Mouse (Mus musculus) kidney, adult 2 months (tissue): ENCODE results near the gene Cdc5l. TPM values are rescaled to one million over a fixed set of nuclear protein-coding genes. Genes with fewer than 3 reads are reported as not detected.
"Not testable (repeated sequence)": the region's sequence is repeated elsewhere in the genome, so short reads cannot be mapped to it uniquely, and the experiment has no call there.

Source experiments
- DNase-seq: peaks from one replicate; pipeline ENCODE4 v3.0.0; 2021
- H3K27ac ChIP-seq: fragments of 200-500 bp; 2 replicates; pipeline ENCODE4 v1.5.1; 2012; ENCODE audit warnings: low read depth, low read length, control low read depth, inconsistent platforms; ENCODE audit not compliant: insufficient read depth
- H3K27me3 ChIP-seq: fragments of 200-500 bp; replicated peaks from 2 replicates; pipeline ENCODE4 v1.6.1; 2012; ENCODE audit warnings: mild to moderate bottlenecking, moderate library complexity, low read length, inconsistent platforms; ENCODE audit not compliant: control insufficient read depth, insufficient read depth
- H3K36me3 ChIP-seq: fragments of 200-500 bp; 2 replicates; pipeline ENCODE4 v1.6.1; 2012; ENCODE audit warnings: mild to moderate bottlenecking, moderate library complexity, low read length, inconsistent platforms; ENCODE audit not compliant: control insufficient read depth, insufficient read depth
- H3K4me1 ChIP-seq: fragments of 200-500 bp; 2 replicates; pipeline ENCODE4 v1.6.1; 2011; ENCODE audit warnings: low read length; ENCODE audit not compliant: control insufficient read depth, insufficient read depth
- H3K4me3 ChIP-seq: fragments of 200-500 bp; 2 replicates; pipeline ENCODE4 v1.5.1; 2011; ENCODE audit warnings: mild to moderate bottlenecking, low read depth, low read length, control low read depth; ENCODE audit not compliant: insufficient read depth
- CTCF ChIP-seq: fragments of 200-500 bp; conservative IDR thresholded peaks from 2 replicates; pipeline ENCODE4 v1.5.1; 2011; ENCODE audit warnings: low read depth, mild to moderate bottlenecking, control low read depth, low read length, moderate library complexity, mixed read lengths; ENCODE audit not compliant: insufficient read depth, insufficient read length
- POLR2A ChIP-seq: fragments of 200-500 bp; IDR thresholded peaks from one replicate; pipeline ENCODE4 v1.6.1; 2011; ENCODE audit warnings: low read depth, low read length, control low read depth
- WGBS: fragments of 180-500 bp; shearing (Covaris S2); methylation state at CpG from one replicate; pipeline ENCODE4 v1.1.7; 2018; 5-methylcytosine and 5-hydroxymethylcytosine counted together
- polyA plus RNA-seq: library from polyadenylated mRNA; depleted of rRNA; stranded (reverse); fragments of >200 nt; gene quantifications from 2 replicates; pipeline ENCODE4 v1.2.3, GENCODE M21; 2012

The Cdc5l gene
- polyA plus RNA-seq, 1 experiment: 10.9 TPM

DNA sequence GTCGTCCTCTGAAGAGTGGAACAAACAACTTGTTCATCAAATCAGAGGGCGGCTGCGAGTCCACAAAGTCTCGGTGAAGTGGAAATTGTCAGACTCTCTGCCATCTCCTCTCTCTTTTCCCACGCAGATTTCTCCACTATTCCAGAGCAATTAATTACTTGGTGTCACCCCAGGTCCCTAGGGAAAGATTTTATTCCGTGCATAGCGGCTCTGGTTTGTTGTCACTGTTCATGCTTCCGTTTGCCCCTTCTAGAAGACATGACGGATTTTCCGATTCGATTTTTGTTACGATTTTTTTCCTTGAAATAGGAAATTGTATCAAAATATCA lies 689 bp upstream of the Cdc5l start:
- H3K27me3 ChIP-seq: no peaks in the 10 kb centered on the region
- 3% methylated on average over 12 of the region's 12 CpGs for WGBS

DNA sequence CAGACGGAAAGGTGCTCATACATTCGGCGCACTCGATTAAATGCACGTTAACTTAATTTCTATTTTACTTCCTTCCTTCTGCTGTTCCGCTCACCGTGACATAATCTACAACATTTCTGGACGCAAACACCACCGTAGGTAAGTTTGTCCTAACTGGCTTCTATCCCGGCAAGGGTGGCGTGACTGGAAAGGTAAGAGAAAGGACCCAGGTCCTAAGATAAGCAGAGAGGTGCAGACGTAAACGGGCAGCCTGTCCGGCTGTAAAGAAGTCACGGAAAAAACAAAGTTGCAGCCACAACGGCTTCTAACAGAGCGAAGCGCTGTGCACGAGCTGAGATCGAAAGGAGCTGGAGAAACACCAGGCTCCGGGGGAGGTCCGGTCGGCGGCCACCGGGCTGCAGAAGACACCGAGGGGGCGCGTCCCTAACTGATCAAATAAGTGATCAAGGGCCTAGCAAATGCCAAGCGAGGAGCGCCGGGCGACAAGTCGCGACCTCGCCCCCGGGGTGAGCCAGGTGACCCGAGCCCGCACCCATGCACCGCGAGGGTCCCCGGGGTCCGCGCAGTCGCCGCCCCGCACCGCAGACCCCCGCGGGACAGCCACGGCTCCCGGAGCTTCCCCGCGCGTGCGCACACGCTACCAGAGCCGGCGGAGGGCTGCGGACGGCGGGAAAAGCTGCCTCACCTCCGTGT lies 685 bp downstream of the Cdc5l start:
- Histone ChIP-seq H3K27me3 (no peaks in the 10 kb centered on the region), H3K36me3 (no peaks in the 10 kb centered on the region; the same call in 1 of the 2 replicates), H3K27ac (peak overlapping the region; percentile 97), H3K4me3 (peak overlapping the region; percentile 97), H3K4me1 (peaks cover 5% of the 10 kb centered on the region; the same call in 1 of the 2 replicates)
- no peak for TF ChIP-seq POLR2A
- TF ChIP-seq CTCF: no peak
- DNase-seq: no peak
- WGBS: 1% methylated on average over 62 of the region's 62 CpGs

More for the DNA sequence above, 689 bp upstream of the Cdc5l start:
- TF ChIP-seq POLR2A: no peak
- TF ChIP-seq CTCF: no peak
- Histone ChIP-seq H3K36me3 (no peaks in the 10 kb centered on the region; the same call in 1 of the 2 replicates), H3K27ac (peak overlapping the region; percentile 34), H3K4me3 (peak overlapping the region; percentile 97), H3K4me1 (peaks cover 5% of the 10 kb centered on the region; the same call in 1 of the 2 replicates)
- DNase-seq: peak; percentile 33

DNA sequence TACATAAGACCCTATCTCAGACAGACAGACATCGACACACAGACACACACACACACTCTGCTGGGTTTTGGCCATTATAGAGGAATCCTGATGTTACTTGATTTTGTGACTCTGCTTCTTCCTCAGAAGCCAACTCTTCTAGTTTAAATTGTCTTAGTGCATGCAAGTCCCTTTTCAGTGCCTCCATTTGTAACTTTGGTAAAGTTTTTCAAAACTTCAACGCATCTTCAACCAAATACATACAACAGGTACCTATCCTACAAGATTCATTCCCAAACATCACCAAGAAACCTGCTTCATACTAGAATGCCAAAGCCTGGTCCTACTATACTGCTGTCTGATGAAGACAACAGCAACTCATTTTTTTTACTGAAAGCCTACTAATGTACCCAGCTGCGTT lies 1.5 kb downstream of the Cdc5l start:
- no peak overlapping the region for H3K27ac ChIP-seq
- H3K27me3 ChIP-seq: no peaks in the 10 kb centered on the region
- peaks cover 2% of the 10 kb centered on the region; the same call in 1 of the 2 replicates for H3K36me3 ChIP-seq
- peaks cover 5% of the 10 kb centered on the region; the same call in 1 of the 2 replicates for H3K4me1 ChIP-seq
- TF ChIP-seq POLR2A (no peak), CTCF (no peak)
- WGBS: 47% methylated on average over 3 of the region's 3 CpGs
- DNase-seq: no peak
- H3K4me3 ChIP-seq: no peak overlapping the region

DNA sequence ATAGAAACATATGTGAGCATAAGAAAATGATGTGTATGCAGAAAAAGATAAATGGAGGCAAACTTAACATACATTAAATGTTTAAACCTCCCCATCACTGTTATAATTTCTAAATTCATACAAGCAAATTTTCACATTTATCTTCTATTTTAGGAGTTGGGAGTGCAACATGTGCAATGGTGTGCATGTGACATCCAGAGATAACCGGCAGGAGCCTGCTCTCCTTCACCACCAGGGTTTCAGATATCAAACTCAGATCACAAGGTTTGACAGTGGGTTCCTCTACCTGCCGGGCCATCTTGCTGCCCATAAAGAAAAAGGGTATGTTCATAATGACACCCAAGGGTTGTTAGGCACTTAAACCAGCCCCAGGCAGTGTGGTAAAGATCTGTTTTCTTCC lies 16.1 kb downstream of the Cdc5l start:
- Histone ChIP-seq H3K4me3 (no peak overlapping the region), H3K36me3 (peaks cover 12% of the 10 kb centered on the region), H3K27ac (no peak overlapping the region), H3K4me1 (peaks cover under 1% of the 10 kb centered on the region; the same call in 1 of the 2 replicates), H3K27me3 (no peaks in the 10 kb centered on the region)
- no peak for TF ChIP-seq POLR2A
- no peak for TF ChIP-seq CTCF
- no peak for DNase-seq
- WGBS: 72% methylated on average over 2 of the region's 2 CpGs

GRCm38 (mm10) chr17:45411617-45412016 lies 21.9 kb downstream of the Cdc5l start:
- WGBS: 36% methylated on average over 2 of the region's 2 CpGs
- not testable (repeated sequence) for H3K4me1 ChIP-seq, DNase-seq, H3K27me3 ChIP-seq, H3K4me3 ChIP-seq, H3K27ac ChIP-seq
- H3K36me3 ChIP-seq: peaks cover 20% of the 10 kb centered on the region

DNA sequence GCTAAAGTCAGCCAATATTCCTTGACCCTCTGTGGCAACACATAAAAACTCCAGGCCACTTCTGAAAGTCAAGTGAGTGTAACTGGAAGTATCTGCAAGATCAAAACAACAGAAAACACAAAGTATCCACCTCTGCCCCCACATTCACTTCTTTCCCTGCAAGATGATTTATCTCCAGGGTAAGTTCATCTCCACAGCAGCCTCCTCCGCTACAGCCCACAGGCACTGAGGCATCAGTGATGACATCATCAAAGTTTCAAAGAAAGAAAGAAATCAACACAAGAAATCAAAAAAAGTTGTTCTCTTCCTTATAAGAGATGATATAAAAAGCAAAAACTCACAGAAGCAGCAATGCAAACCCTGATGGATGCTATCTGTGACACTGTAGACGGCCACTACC lies 24.8 kb downstream of the Cdc5l start:
- peaks cover 10% of the 10 kb centered on the region; the same call in 1 of the 2 replicates for H3K4me1 ChIP-seq
- H3K27me3 ChIP-seq: no peaks in the 10 kb centered on the region
- H3K4me3 ChIP-seq: no peak overlapping the region
- peaks cover 21% of the 10 kb centered on the region for H3K36me3 ChIP-seq
- DNase-seq: no peak
- WGBS: 82% methylated on average over 2 of the region's 2 CpGs
- no peak overlapping the region for H3K27ac ChIP-seq
- TF ChIP-seq CTCF (no peak), POLR2A (no peak)

GRCm38 (mm10) chr17:45406281-45406680 lies 27.3 kb downstream of the Cdc5l start:
- Histone ChIP-seq H3K4me1 (peaks cover 12% of the 10 kb centered on the region; the same call in 1 of the 2 replicates), H3K36me3 (peaks cover 14% of the 10 kb centered on the region), H3K27ac (no peak overlapping the region), H3K27me3 (no peaks in the 10 kb centered on the region), H3K4me3 (no peak overlapping the region)
- DNase-seq: no peak
- WGBS: 94% methylated on average over 10 of the region's 10 CpGs
- TF ChIP-seq POLR2A: no peak
- TF ChIP-seq CTCF: 0 out of 2 replicates have a peak, but pooled peaks have one; percentile 19
